Mouse (Mus musculus): ENCODE data around the gene Itgae. TPM values are rescaled to one million over a fixed set of nuclear protein-coding genes. Genes with fewer than 3 reads are reported as not detected.

Itgae gene
- polyA plus RNA-seq, 1 experiment, result 24.6 TPM

GRCm38 (mm10) chr11:73177509-73177875, 87.1 kb downstream of the Itgae start:
- TF ChIP-seq POLR2A (IDR thresholded peaks at IDR 0.05; ENCODE audit: control insufficient read depth, extremely low read depth, insufficient read depth, low read length, poor library complexity) (no peak), CTCF (IDR thresholded peaks at IDR 0.05; ENCODE audit: borderline replicate concordance, control insufficient read depth, extremely low read depth, insufficient read depth, low read length, poor library complexity) (no peak)

GRCm38 (mm10) chr11:73177895-73178294, 87.5 kb downstream of the Itgae start:
- DNase-seq, result no peak
- H3K36me3 ChIP-seq (ENCODE audit: control insufficient read depth, insufficient read depth, low read length), result no peaks in the 10 kb centered on the region
- H3K27ac ChIP-seq (ENCODE audit: control insufficient read depth, insufficient read depth, low read length), result no peak overlapping the region
- peaks cover 11% of the 10 kb centered on the region for H3K4me1 ChIP-seq (replicated peaks; ENCODE audit: control insufficient read depth, insufficient read depth, low read length)
- no peaks in the 10 kb centered on the region for H3K27me3 ChIP-seq (ENCODE audit: control insufficient read depth, insufficient read depth, low read length)
- 39% methylated on average over 2 of the region's 2 CpGs for WGBS
- H3K4me3 ChIP-seq (ENCODE audit: control insufficient read depth, insufficient read depth, low read length), result peak overlapping the region; percentile 80
- TF ChIP-seq CTCF (IDR thresholded peaks at IDR 0.05; ENCODE audit: borderline replicate concordance, control insufficient read depth, extremely low read depth, insufficient read depth, low read length, poor library complexity) (no peak), POLR2A (IDR thresholded peaks at IDR 0.05; ENCODE audit: control insufficient read depth, extremely low read depth, insufficient read depth, low read length, poor library complexity) (no peak)

More at GRCm38 (mm10) chr11:73177509-73177875, 87.1 kb downstream of the Itgae start:
- H3K4me1 ChIP-seq (replicated peaks; ENCODE audit: control insufficient read depth, insufficient read depth, low read length), result peaks cover 14% of the 10 kb centered on the region
- H3K27ac ChIP-seq (ENCODE audit: control insufficient read depth, insufficient read depth, low read length), result no peak overlapping the region
- H3K4me3 ChIP-seq (ENCODE audit: control insufficient read depth, insufficient read depth, low read length), result peak overlapping the region; percentile 80
- WGBS, result 1% methylated on average over 28 of the region's 28 CpGs
- H3K36me3 ChIP-seq (ENCODE audit: control insufficient read depth, insufficient read depth, low read length), result no peaks in the 10 kb centered on the region
- H3K27me3 ChIP-seq (ENCODE audit: control insufficient read depth, insufficient read depth, low read length), result no peaks in the 10 kb centered on the region
- DNase-seq, result peak; percentile 53

GRCm38 (mm10) chr11:73185872-73186615, 95.7 kb downstream of the Itgae start:
- H3K27me3 ChIP-seq (ENCODE audit: control insufficient read depth, insufficient read depth, low read length), result no peaks in the 10 kb centered on the region
- TF ChIP-seq CTCF (IDR thresholded peaks at IDR 0.05; ENCODE audit: borderline replicate concordance, control insufficient read depth, extremely low read depth, insufficient read depth, low read length, poor library complexity) (no peak), POLR2A (IDR thresholded peaks at IDR 0.05; ENCODE audit: control insufficient read depth, extremely low read depth, insufficient read depth, low read length, poor library complexity) (no peak)
- H3K4me3 ChIP-seq (ENCODE audit: control insufficient read depth, insufficient read depth, low read length), result no peak overlapping the region
- WGBS, result 84% methylated on average over 10 of the region's 10 CpGs
- H3K27ac ChIP-seq (ENCODE audit: control insufficient read depth, insufficient read depth, low read length), result no peak overlapping the region
- H3K4me1 ChIP-seq (replicated peaks; ENCODE audit: control insufficient read depth, insufficient read depth, low read length), result no peaks in the 10 kb centered on the region
- DNase-seq, result no peak
- no peaks in the 10 kb centered on the region for H3K36me3 ChIP-seq (ENCODE audit: control insufficient read depth, insufficient read depth, low read length)

- TF ChIP-seq CTCF (IDR thresholded peaks at IDR 0.05; ENCODE audit: borderline replicate concordance, control insufficient read depth, extremely low read depth, insufficient read depth, low read length, poor library complexity) (no peak), POLR2A (IDR thresholded peaks at IDR 0.05; ENCODE audit: control insufficient read depth, extremely low read depth, insufficient read depth, low read length, poor library complexity) (no peak)
- no peaks in the 10 kb centered on the region for H3K36me3 ChIP-seq (ENCODE audit: control insufficient read depth, insufficient read depth, low read length)
- no peak overlapping the region for H3K4me3 ChIP-seq (ENCODE audit: control insufficient read depth, insufficient read depth, low read length)
- no peak for DNase-seq
- WGBS, result 91% methylated on average over 6 of the region's 6 CpGs
- H3K27ac ChIP-seq (ENCODE audit: control insufficient read depth, insufficient read depth, low read length), result no peak overlapping the region
- no peaks in the 10 kb centered on the region for H3K27me3 ChIP-seq (ENCODE audit: control insufficient read depth, insufficient read depth, low read length)
- H3K4me1 ChIP-seq (replicated peaks; ENCODE audit: control insufficient read depth, insufficient read depth, low read length), result no peaks in the 10 kb centered on the region
Measured at GRCm38 (mm10) chr11:73187231-73187630, 96.8 kb downstream of the Itgae start.

- Histone ChIP-seq H3K36me3 (ENCODE audit: control insufficient read depth, insufficient read depth, low read length) (no peaks in the 10 kb centered on the region), H3K27me3 (ENCODE audit: control insufficient read depth, insufficient read depth, low read length) (no peaks in the 10 kb centered on the region), H3K4me1 (replicated peaks; ENCODE audit: control insufficient read depth, insufficient read depth, low read length) (no peaks in the 10 kb centered on the region), H3K4me3 (ENCODE audit: control insufficient read depth, insufficient read depth, low read length) (no peak overlapping the region), H3K27ac (ENCODE audit: control insufficient read depth, insufficient read depth, low read length) (no peak overlapping the region)
- WGBS, result 58% methylated on average over 6 of the region's 6 CpGs
- no peak for TF ChIP-seq CTCF (IDR thresholded peaks at IDR 0.05; ENCODE audit: borderline replicate concordance, control insufficient read depth, extremely low read depth, insufficient read depth, low read length, poor library complexity)
- DNase-seq, result no peak
Measured at GRCm38 (mm10) chr11:73193047-73193446, 102.7 kb downstream of the Itgae start.

- Histone ChIP-seq H3K4me1 (replicated peaks; ENCODE audit: control insufficient read depth, insufficient read depth, low read length) (peaks cover 3% of the 10 kb centered on the region), H3K27me3 (ENCODE audit: control insufficient read depth, insufficient read depth, low read length) (no peaks in the 10 kb centered on the region), H3K27ac (ENCODE audit: control insufficient read depth, insufficient read depth, low read length) (no peak overlapping the region), H3K36me3 (ENCODE audit: control insufficient read depth, insufficient read depth, low read length) (no peaks in the 10 kb centered on the region), H3K4me3 (ENCODE audit: control insufficient read depth, insufficient read depth, low read length) (no peak overlapping the region)
- no peak for DNase-seq
- WGBS, result 79% methylated on average over 2 of the region's 2 CpGs
- TF ChIP-seq POLR2A (IDR thresholded peaks at IDR 0.05; ENCODE audit: control insufficient read depth, extremely low read depth, insufficient read depth, low read length, poor library complexity), result no peak
- no peak for TF ChIP-seq CTCF (IDR thresholded peaks at IDR 0.05; ENCODE audit: borderline replicate concordance, control insufficient read depth, extremely low read depth, insufficient read depth, low read length, poor library complexity)
Measured at GRCm38 (mm10) chr11:73194444-73194843, 104.1 kb downstream of the Itgae start.

Other genes starting within 250 kb of the Itgae start
- gene Atp2a3, start 129.4 kb upstream of the Itgae start, polyA plus RNA-seq (2012; rRNA removed), result 478 and 539 TPM in 2 replicates
- 82.6 and 103 TPM in 2 replicates for gene P2rx1, start 91.5 kb upstream of the Itgae start, polyA plus RNA-seq (2012; rRNA removed)
- gene Camkk1, start 71.6 kb upstream of the Itgae start, polyA plus RNA-seq (2012; rRNA removed), result 35.4 and 40.0 TPM in 2 replicates
- gene Ncbp3, start 42.8 kb upstream of the Itgae start, polyA plus RNA-seq (2012; rRNA removed), result 6.5 and 7.0 TPM in 2 replicates
- gene Haspin, start 47.7 kb downstream of the Itgae start, polyA plus RNA-seq (2012; rRNA removed), result 8.6 and 14.0 TPM in 2 replicates
- gene P2rx5, start 69.8 kb downstream of the Itgae start, polyA plus RNA-seq (2012; rRNA removed), result 1.9 and 2.0 TPM in 2 replicates
- gene Emc6, start 86.5 kb downstream of the Itgae start, polyA plus RNA-seq (2012; rRNA removed), result 58.6 and 64.9 TPM in 2 replicates
- 63.1 and 72.0 TPM in 2 replicates for gene Tax1bp3, start 86.5 kb downstream of the Itgae start, polyA plus RNA-seq (2012; rRNA removed)
- 20.1 and 20.6 TPM in 2 replicates for gene Ctns, start 108.5 kb downstream of the Itgae start, polyA plus RNA-seq (2012; rRNA removed)
- 3.7 and 4.0 TPM in 2 replicates for gene Shpk, start 108.9 kb downstream of the Itgae start, polyA plus RNA-seq (2012; rRNA removed)
- 0.16 and 0.55 TPM in 2 replicates for gene Trpv1, start 143.7 kb downstream of the Itgae start, polyA plus RNA-seq (2012; rRNA removed)
- gene Trpv3, start 176.8 kb downstream of the Itgae start, polyA plus RNA-seq (2012; rRNA removed), result 0.15 and 0.19 TPM in 2 replicates
- gene Aspa, start 239.0 kb downstream of the Itgae start, polyA plus RNA-seq (2012; rRNA removed), result 0.46 and 0.87 TPM in 2 replicates
- gene Gm49340, start 239.2 kb downstream of the Itgae start, polyA plus RNA-seq (2012; rRNA removed), result not detected in 2 replicates
- gene Spata22, start 239.2 kb downstream of the Itgae start, polyA plus RNA-seq (2012; rRNA removed), result not detected in 2 replicates